Mouse (Mus musculus): Measurements from ENCODE around the gene Arhgef3. TPM values are rescaled to one million over a fixed set of nuclear protein-coding genes. Genes with fewer than 3 reads are reported as not detected.

Arhgef3 gene
- total and polyA plus RNA-seq, 3 experiments, result 6.7 to 15.2 (median 11.9) TPM

DNA sequence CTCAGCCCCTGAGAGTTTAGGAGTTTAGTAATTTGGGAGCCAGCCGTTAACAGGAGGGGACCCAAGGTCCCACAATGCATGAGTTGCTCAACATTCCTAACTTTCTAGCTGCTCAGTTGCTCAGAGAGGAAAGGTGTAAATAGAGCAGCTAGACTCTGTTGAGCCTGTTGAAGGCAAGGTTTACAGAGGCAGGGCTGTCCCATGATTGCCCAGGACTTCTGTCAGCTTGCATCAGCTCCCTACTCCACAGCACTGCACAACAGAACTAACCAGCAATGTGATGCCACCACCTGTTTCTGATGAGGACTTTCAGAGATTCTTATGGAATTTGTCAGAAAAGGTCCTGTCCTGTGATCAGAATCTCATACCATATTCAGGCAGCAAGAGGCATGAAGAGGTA lies 197.7 kb downstream of the Arhgef3 start:
- ATAC-seq (ENCODE audit: extremely low read depth, insufficient number of reproducible peaks, low FRiP score, poor library complexity, severe bottlenecking) (no peak), DNase-seq (ENCODE audit: low spot score) (no peak)
- peaks cover 8% of the 10 kb centered on the region for H3K27me3 ChIP-seq (ENCODE audit: insufficient read depth, low read length)
- H3K4me3 ChIP-seq (ENCODE audit: low read depth, low read length), result no peak overlapping the region
- no peaks in the 10 kb centered on the region for H3K36me3 ChIP-seq (replicated peaks)
- 0 out of 2 replicates have a peak, but pooled peaks cover 3% of the 10 kb centered on the region for H3K4me1 ChIP-seq (ENCODE audit: insufficient read depth, low read depth, low read length)
- TF ChIP-seq TAL1 (conservative IDR thresholded peaks at IDR 0.05; ENCODE audit: low read depth, low read length) (no peak), GATA2 (IDR thresholded peaks at IDR 0.05; ENCODE audit: borderline replicate concordance, low read depth, low read length) (no peak), CTCF (IDR thresholded peaks at IDR 0.05; ENCODE audit: low read depth, low read length) (no peak), GATA1 (IDR thresholded peaks at IDR 0.05; ENCODE audit: borderline replicate concordance, low read length) (no peak)
- H3K9me3 ChIP-seq (replicated peaks), result no peaks in the 10 kb centered on the region

DNA sequence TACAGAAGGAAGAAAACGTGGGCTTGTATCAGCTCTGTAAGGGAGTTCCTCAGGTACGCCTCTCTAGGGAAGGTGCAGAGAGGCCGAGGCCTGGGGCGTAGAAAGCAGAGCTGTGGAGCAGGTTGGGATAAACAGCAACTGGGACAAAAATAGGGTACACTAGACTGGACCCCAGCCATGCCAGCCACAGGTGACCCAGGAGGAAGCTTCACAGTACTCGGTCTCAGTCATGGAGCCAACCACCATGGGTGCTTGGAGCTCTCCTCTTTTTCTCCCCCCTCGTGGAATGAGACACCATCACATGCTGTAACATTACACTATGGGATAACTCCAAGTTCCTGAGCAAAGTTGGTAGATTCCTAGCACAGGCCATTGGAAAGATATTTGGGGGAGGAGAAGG lies 201.0 kb downstream of the Arhgef3 start:
- Histone ChIP-seq H3K4me1 (ENCODE audit: insufficient read depth, low read depth, low read length) (0 out of 2 replicates have a peak, but pooled peaks cover 5% of the 10 kb centered on the region), H3K36me3 (replicated peaks) (no peaks in the 10 kb centered on the region), H3K9me3 (replicated peaks) (no peaks in the 10 kb centered on the region), H3K27me3 (ENCODE audit: insufficient read depth, low read length) (peaks cover 7% of the 10 kb centered on the region; the same call in 1 of the 2 replicates), H3K4me3 (ENCODE audit: low read depth, low read length) (no peak overlapping the region)
- no peak for TF ChIP-seq GATA1 (IDR thresholded peaks at IDR 0.05; ENCODE audit: borderline replicate concordance, low read length)
- TF ChIP-seq GATA2 (IDR thresholded peaks at IDR 0.05; ENCODE audit: borderline replicate concordance, low read depth, low read length), result no peak
- no peak for TF ChIP-seq POLR2AphosphoS5 (IDR thresholded peaks at IDR 0.05; ENCODE audit: insufficient replicate concordance, low read depth, low read length)
- TF ChIP-seq CTCF (IDR thresholded peaks at IDR 0.05; ENCODE audit: low read depth, low read length), result no peak
- TF ChIP-seq TAL1 (conservative IDR thresholded peaks at IDR 0.05; ENCODE audit: low read depth, low read length), result no peak
- ATAC-seq (ENCODE audit: extremely low read depth, insufficient number of reproducible peaks, low FRiP score, poor library complexity, severe bottlenecking) (no peak), DNase-seq (ENCODE audit: low spot score) (no peak)

DNA sequence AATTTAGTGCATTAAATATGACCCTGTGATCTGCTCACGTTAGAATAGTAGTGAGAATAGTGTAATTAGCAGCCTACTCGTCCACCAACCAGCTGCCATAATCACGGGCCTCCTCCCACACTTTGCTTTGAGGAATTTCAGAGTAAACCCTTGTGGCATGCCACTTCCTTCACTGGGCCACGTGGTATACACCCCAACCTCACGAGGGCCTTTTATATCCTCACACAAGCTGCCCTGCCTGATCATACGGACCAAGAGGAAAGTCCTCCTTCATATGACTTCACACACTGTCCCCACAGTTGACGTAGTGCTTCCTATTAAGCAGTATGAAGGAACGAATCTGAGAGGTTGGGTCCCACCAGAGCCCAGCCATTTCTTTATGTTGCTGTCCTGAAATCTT lies 202.4 kb downstream of the Arhgef3 start:
- Histone ChIP-seq H3K36me3 (replicated peaks) (no peaks in the 10 kb centered on the region), H3K4me1 (ENCODE audit: insufficient read depth, low read depth, low read length) (0 out of 2 replicates have a peak, but pooled peaks cover 5% of the 10 kb centered on the region), H3K4me3 (ENCODE audit: low read depth, low read length) (no peak overlapping the region), H3K9me3 (replicated peaks) (no peaks in the 10 kb centered on the region), H3K27me3 (ENCODE audit: insufficient read depth, low read length) (peaks cover 7% of the 10 kb centered on the region; the same call in 1 of the 2 replicates)
- TF ChIP-seq TAL1 (conservative IDR thresholded peaks at IDR 0.05; ENCODE audit: low read depth, low read length) (no peak), CTCF (IDR thresholded peaks at IDR 0.05; ENCODE audit: low read depth, low read length) (no peak)
- DNase-seq (ENCODE audit: low spot score) (no peak), ATAC-seq (ENCODE audit: extremely low read depth, insufficient number of reproducible peaks, low FRiP score, poor library complexity, severe bottlenecking) (no peak)

DNA sequence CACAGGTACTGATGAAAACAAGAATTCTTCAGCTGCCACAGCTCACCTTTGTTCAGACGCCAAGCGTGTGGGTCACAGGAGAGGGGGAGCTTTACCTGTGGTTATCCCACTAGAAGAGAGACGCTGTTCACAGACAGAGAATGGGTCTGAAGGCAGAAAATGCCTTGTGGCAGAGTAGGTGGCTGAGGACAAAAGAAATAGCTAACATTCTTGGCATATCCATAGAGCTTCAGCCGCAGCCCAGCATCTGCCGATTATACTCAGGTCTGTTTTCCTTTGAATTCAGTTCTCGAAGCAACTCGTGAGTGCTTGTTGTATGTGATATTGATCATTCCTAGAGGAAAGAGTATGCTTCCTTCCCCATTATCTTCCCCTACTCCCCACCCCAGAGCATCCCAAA lies 204.7 kb downstream of the Arhgef3 start:
- Histone ChIP-seq H3K36me3 (replicated peaks) (no peaks in the 10 kb centered on the region), H3K4me1 (ENCODE audit: insufficient read depth, low read depth, low read length) (0 out of 2 replicates have a peak, but pooled peaks cover 5% of the 10 kb centered on the region), H3K4me3 (ENCODE audit: low read depth, low read length) (no peak overlapping the region), H3K9me3 (replicated peaks) (no peaks in the 10 kb centered on the region), H3K27me3 (ENCODE audit: insufficient read depth, low read length) (peaks cover 14% of the 10 kb centered on the region; the same call in 1 of the 2 replicates)
- ATAC-seq (ENCODE audit: extremely low read depth, insufficient number of reproducible peaks, low FRiP score, poor library complexity, severe bottlenecking) (no peak), DNase-seq (ENCODE audit: low spot score) (no peak)
- TF ChIP-seq POLR2AphosphoS5 (IDR thresholded peaks at IDR 0.05; ENCODE audit: insufficient replicate concordance, low read depth, low read length) (no peak), GATA2 (IDR thresholded peaks at IDR 0.05; ENCODE audit: borderline replicate concordance, low read depth, low read length) (no peak), TAL1 (conservative IDR thresholded peaks at IDR 0.05; ENCODE audit: low read depth, low read length) (no peak), GATA1 (IDR thresholded peaks at IDR 0.05; ENCODE audit: borderline replicate concordance, low read length) (no peak), CTCF (IDR thresholded peaks at IDR 0.05; ENCODE audit: low read depth, low read length) (no peak)

DNA sequence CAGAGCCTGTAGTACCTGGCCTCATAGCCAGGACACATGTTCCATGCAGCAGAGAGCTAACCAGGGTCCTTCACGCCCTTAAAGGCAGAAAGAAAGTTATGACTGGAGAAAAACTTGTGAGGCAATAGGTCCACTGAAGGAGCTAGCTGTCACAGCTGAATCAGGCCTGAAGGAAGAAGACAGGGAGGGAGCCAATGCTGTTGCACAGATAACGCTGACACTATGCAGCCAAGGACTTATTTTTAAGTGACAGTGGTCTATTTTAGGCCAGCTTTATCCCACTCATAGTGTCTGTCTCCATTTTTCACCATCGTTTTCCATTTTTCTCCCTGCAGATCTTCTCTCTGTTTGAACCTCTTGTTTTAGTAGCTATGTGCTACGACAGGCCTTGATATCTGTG lies 207.3 kb downstream of the Arhgef3 start:
- ATAC-seq (ENCODE audit: extremely low read depth, insufficient number of reproducible peaks, low FRiP score, poor library complexity, severe bottlenecking) (no peak), DNase-seq (ENCODE audit: low spot score) (no peak)
- no peaks in the 10 kb centered on the region for H3K9me3 ChIP-seq (replicated peaks)
- peaks cover 29% of the 10 kb centered on the region for H3K27me3 ChIP-seq (ENCODE audit: insufficient read depth, low read length)
- TF ChIP-seq GATA1 (IDR thresholded peaks at IDR 0.05; ENCODE audit: borderline replicate concordance, low read length), result no peak
- 0 out of 2 replicates have a peak, but pooled peaks cover 5% of the 10 kb centered on the region for H3K4me1 ChIP-seq (ENCODE audit: insufficient read depth, low read depth, low read length)
- no peak overlapping the region for H3K4me3 ChIP-seq (ENCODE audit: low read depth, low read length)
- H3K36me3 ChIP-seq (replicated peaks), result no peaks in the 10 kb centered on the region

DNA sequence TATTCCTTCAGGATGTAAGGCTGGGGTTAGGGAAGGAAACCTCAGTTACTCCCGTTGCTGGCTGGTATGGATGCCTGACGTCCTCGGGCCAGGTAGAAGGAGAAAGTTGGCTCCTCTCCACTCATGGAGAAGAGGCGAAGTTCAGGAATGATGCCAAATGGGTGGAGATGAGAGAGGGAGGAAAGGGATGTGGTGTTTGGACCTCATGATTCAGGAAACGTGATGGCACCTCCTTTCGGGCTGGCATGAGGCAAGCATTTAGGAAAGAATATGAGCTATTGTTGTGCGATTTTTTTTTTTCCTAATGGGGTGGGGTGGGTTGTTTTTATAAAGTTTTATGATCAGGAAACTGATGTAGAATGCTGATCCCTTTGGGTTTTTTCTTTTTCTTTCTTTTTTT lies 210.0 kb downstream of the Arhgef3 start:
- no peaks in the 10 kb centered on the region for H3K36me3 ChIP-seq (replicated peaks)
- H3K4me3 ChIP-seq (ENCODE audit: low read depth, low read length), result no peak overlapping the region
- no peaks in the 10 kb centered on the region for H3K4me1 ChIP-seq (ENCODE audit: insufficient read depth, low read depth, low read length)
- ATAC-seq (ENCODE audit: extremely low read depth, insufficient number of reproducible peaks, low FRiP score, poor library complexity, severe bottlenecking) (no peak), DNase-seq (ENCODE audit: low spot score) (no peak)
- no peaks in the 10 kb centered on the region for H3K9me3 ChIP-seq (replicated peaks)
- H3K27me3 ChIP-seq (ENCODE audit: insufficient read depth, low read length), result peaks cover 36% of the 10 kb centered on the region
- no peak for TF ChIP-seq POLR2AphosphoS5 (IDR thresholded peaks at IDR 0.05; ENCODE audit: insufficient replicate concordance, low read depth, low read length)
- no peak for TF ChIP-seq GATA1 (IDR thresholded peaks at IDR 0.05; ENCODE audit: borderline replicate concordance, low read length)
- no peak for TF ChIP-seq CTCF (IDR thresholded peaks at IDR 0.05; ENCODE audit: low read depth, low read length)
- no peak for TF ChIP-seq TAL1 (conservative IDR thresholded peaks at IDR 0.05; ENCODE audit: low read depth, low read length)
- TF ChIP-seq GATA2 (IDR thresholded peaks at IDR 0.05; ENCODE audit: borderline replicate concordance, low read depth, low read length), result no peak

DNA sequence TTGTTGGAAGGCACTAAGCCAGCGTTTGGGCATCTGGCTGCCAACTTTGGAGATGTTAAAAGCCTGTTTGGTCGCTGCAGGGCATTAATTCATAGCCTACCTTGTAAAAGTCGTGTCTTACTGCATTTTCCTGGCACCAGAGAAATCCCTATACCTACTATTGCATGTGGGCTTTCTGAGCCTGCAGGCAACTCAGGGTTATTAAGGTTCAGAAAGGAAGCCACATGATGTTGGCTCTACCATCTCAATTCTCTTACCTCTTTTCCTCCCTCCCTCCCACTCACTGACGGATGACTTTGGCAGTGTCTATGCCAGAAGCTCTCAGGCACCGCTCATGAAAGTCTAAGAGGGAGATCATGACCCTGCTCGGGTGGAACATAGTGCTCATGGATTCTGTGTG lies 210.8 kb downstream of the Arhgef3 start:
- no peak for ATAC-seq (ENCODE audit: extremely low read depth, insufficient number of reproducible peaks, low FRiP score, poor library complexity, severe bottlenecking)

More for the DNA sequence above, 210.8 kb downstream of the Arhgef3 start:
- Histone ChIP-seq H3K27me3 (ENCODE audit: insufficient read depth, low read length) (peaks cover 40% of the 10 kb centered on the region), H3K36me3 (replicated peaks) (no peaks in the 10 kb centered on the region), H3K4me3 (ENCODE audit: low read depth, low read length) (no peak overlapping the region), H3K9me3 (replicated peaks) (no peaks in the 10 kb centered on the region), H3K4me1 (ENCODE audit: insufficient read depth, low read depth, low read length) (no peaks in the 10 kb centered on the region)
- TF ChIP-seq GATA2 (IDR thresholded peaks at IDR 0.05; ENCODE audit: borderline replicate concordance, low read depth, low read length) (no peak), POLR2AphosphoS5 (IDR thresholded peaks at IDR 0.05; ENCODE audit: insufficient replicate concordance, low read depth, low read length) (no peak), TAL1 (conservative IDR thresholded peaks at IDR 0.05; ENCODE audit: low read depth, low read length) (no peak), GATA1 (IDR thresholded peaks at IDR 0.05; ENCODE audit: borderline replicate concordance, low read length) (no peak), CTCF (IDR thresholded peaks at IDR 0.05; ENCODE audit: low read depth, low read length) (no peak)
- no peak for DNase-seq (ENCODE audit: low spot score)

Data from G1E (cell line).